Mouse (Mus musculus) urinary bladder, postnatal 25 days (tissue): ENCODE measurements around the gene Hbs1l.

Experiments
- DNase-seq: peaks from one replicate; pipeline ENCODE4 v3.0.0; 2022; ENCODE audit warnings: low spot score

Hbs1l gene

GRCm38 (mm10) chr10:21401259-21401658 lies 105.5 kb downstream of the Hbs1l start:
- DNase-seq = no peak

- no peak for DNase-seq
Observed at GRCm38 (mm10) chr10:21404822-21405221, 109.0 kb downstream of the Hbs1l start.

GRCm38 (mm10) chr10:21405707-21406534 lies 110.1 kb downstream of the Hbs1l start:
- no peak for DNase-seq

- DNase-seq = no peak
Observed at GRCm38 (mm10) chr10:21410711-21411110, 114.9 kb downstream of the Hbs1l start.

- DNase-seq = no peak
Observed at GRCm38 (mm10) chr10:21411621-21412205, 115.9 kb downstream of the Hbs1l start.

- DNase-seq = no peak
Observed at GRCm38 (mm10) chr10:21415031-21415430, 119.3 kb downstream of the Hbs1l start.

- no peak for DNase-seq
Observed at GRCm38 (mm10) chr10:21416184-21416583, 120.4 kb downstream of the Hbs1l start.
